Mouse (Mus musculus) layer of hippocampus, adult 2 months (tissue): ENCODE results near the gene Kctd10. TPM values are rescaled to one million over a fixed set of nuclear protein-coding genes. Genes with fewer than 3 reads are reported as not detected.
A peak's percentile ranks its signal among the peaks of the same experiment; 100 is the strongest.

Experiments
- DNase-seq, 2 experiments: peaks; one replicate each; pipeline ENCODE4 v3.0.0; 2022; ENCODE audit warnings: low spot score in 2 of 2
- H3K27ac ChIP-seq: fragments of 200-600 bp; 2 replicates; pipeline ENCODE4 v1.8.1; 2022
- H3K4me3 ChIP-seq: fragments of 200-600 bp; 2 replicates; pipeline ENCODE4 v1.8.1; 2022; ENCODE audit warnings: mild to moderate bottlenecking
- CTCF ChIP-seq: fragments of 200-600 bp; conservative IDR thresholded peaks from 2 replicates; pipeline ENCODE4 v1.8.1; 2022; ENCODE audit warnings: antibody characterized with exemption, mild to moderate bottlenecking, moderate library complexity
- total RNA-seq, 2 experiments: library from RNA; stranded (reverse); gene quantifications; 2 replicates each; pipeline ENCODE4 v1.2.3; 2021

Kctd10 gene
- total RNA-seq, 2 experiments from 2014 or later, result 51.5 to 51.7 TPM

- DNase-seq, result no peak
- Histone ChIP-seq H3K4me3 (no peak overlapping the region), H3K27ac (no peak overlapping the region)
- no peak for TF ChIP-seq CTCF
These were observed 30.1 kb upstream of the Kctd10 start for GRCm38 (mm10) chr5:114410429-114410828.

DNA sequence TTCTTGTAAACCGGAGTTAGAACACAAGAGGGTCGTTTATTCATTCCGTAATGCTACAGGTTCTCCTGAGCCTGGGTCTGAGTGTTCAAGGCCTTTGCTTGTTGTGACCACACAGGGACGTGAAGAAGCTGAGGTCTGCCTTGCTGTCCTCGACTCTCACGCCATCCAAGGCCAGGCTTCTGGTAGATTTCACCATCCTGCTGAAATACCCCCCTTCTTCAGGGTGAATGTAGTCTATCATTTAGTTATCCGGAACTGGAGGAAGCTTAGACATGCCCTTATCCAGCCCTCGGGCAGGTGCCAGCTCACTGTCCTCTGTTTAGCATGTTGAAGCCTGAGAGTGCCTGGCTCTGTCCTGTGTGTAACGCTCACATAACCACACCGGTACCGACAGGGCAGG, 28.5 kb upstream of the Kctd10 start:
- DNase-seq, result no peak
- no peak for TF ChIP-seq CTCF

DNA sequence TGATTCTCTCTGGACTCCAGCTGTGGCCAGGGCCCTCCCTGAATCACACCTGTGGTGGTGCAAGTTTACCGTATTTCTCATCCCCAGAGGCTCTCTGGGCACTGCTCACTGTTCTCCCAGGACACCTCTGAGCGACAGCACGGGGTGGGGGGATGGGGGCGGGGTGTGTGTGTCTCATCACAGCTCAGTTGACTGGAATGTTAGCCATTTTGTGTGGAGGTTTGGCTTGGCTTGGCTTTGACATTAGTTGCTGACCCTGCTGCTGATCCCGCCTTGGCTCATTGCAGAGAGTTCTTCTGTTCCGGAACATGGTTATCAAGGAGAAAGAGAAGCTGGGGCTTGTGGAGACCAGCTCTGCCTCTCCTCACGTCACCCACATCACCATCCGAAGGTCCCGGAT, 27.5 kb upstream of the Kctd10 start:
- Histone ChIP-seq H3K27ac (no peak overlapping the region), H3K4me3 (no peak overlapping the region)
- no peak for TF ChIP-seq CTCF
- DNase-seq, result no peak

More for the DNA sequence above, 28.5 kb upstream of the Kctd10 start:
- H3K27ac ChIP-seq, result no peak overlapping the region
- H3K4me3 ChIP-seq, result no peak overlapping the region

GRCm38 (mm10) chr5:114407269-114407668, 27.0 kb upstream of the Kctd10 start:
- H3K4me3 ChIP-seq, result no peak overlapping the region
- DNase-seq, result no peak
- TF ChIP-seq CTCF, result no peak
- no peak overlapping the region for H3K27ac ChIP-seq

DNA sequence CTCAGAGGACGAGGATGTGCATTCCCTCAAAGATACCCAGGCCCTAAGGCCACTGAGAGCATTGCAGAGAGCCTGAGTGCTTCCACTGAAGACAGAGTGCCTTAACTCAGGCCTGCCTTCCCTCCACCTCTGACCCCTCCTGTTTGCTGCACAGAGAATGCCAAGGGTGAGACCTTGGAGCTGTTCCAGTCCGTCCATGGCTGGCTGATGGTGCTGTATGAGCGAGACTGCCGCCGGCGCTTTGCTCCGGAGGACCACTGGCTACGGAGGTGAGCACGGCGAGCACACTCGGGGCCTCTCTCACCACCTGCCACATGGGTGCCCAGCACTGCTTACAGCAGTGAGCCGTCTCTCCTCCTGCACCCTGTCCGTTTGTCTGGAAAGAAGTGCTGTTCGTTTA, 26.3 kb upstream of the Kctd10 start:
- TF ChIP-seq CTCF, result no peak
- H3K4me3 ChIP-seq, result no peak overlapping the region
- no peak for DNase-seq
- H3K27ac ChIP-seq, result no peak overlapping the region

DNA sequence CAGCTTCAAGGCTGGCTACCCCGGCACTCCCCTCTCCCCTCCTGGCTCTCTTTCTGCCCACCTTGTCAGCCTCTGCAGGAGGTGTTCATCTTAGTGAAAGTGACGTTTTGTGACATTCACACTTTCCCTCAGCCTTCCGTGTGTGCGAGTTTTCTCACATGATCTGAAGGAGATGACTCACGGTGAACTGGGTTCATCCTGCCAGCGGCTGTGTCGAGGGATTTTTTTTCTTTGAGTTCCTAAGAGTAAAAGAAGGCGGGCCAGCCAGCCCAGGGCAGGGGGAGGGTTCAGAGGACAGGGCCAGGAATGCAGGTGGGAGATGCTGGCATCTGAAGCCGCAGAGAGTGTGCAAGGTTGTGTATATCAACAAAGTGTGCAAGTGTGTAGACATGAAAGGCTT, 12.9 kb upstream of the Kctd10 start:
- no peak for DNase-seq
- no peak for TF ChIP-seq CTCF
- no peak overlapping the region for H3K27ac ChIP-seq
- no peak overlapping the region for H3K4me3 ChIP-seq

GRCm38 (mm10) chr5:114384448-114384847, 4.1 kb upstream of the Kctd10 start:
- no peak overlapping the region for H3K27ac ChIP-seq
- no peak for TF ChIP-seq CTCF
- DNase-seq, result no peak
- no peak overlapping the region for H3K4me3 ChIP-seq

DNA sequence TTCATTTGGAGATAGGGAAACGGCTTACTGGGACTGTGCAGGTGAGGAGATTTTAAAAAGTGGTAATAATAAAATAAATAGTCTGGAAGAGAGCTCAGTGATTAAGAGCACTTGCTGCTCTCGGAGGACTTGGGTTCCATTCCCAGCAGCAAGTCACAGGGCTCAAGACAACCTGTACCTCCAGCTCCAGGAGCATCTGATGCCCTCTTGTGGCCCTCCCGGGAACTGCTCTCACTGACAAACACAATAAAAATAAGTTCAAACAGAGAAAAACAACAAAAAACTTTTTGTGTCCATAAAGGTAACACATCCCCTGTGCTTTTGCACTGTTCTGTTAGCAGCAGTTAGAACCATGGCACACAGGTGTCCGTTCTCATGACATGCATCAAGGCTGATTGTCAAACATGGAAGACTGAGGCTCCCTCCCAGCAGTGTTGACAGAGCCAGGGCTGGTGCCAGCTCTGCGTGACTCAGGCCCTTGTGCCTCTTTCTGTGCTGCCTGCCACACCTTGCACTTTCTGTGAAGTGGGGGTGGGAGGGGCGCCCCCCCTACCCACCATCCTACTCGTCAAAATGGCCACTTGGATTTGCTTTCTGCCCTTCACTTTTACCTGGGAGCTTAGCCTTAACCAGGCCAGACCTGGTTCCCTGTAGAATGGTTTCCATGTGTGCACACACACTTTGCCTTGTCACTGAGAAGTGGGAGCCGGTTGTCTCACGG, 3.0 kb upstream of the Kctd10 start:
- TF ChIP-seq CTCF, result peak; percentile 87
- Histone ChIP-seq H3K27ac (no peak overlapping the region), H3K4me3 (no peak overlapping the region)
- DNase-seq, result peak in 1 of 2 experiments; percentile 41

GRCm38 (mm10) chr5:114381013-114381351, 674 bp upstream of the Kctd10 start:
- peak overlapping the region; percentile 97 for H3K27ac ChIP-seq
- TF ChIP-seq CTCF, result no peak
- no peak for DNase-seq
- H3K4me3 ChIP-seq, result peak overlapping the region; percentile 82

DNA sequence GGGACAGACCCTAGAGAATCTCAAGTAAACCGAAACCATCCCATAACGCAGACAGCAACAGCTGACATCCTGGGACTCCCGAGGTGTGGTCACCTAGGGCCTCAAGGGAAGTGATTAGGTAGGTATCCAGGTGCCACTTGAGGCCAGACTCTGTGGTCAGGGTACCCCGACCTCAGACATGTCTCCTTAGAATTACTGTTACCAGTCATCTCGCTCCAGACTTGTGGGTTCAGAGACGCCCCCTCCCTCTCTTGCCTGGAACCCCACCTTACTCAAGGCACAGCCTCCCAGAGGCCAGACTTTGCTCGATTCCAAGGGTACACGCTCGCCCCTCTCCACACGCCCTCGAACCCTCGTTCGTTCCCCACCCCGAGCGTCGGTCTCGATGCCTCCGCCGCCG, 545 bp downstream of the Kctd10 start:
- TF ChIP-seq CTCF, result no peak
- DNase-seq, result no peak
- Histone ChIP-seq H3K27ac (peak overlapping the region; percentile 97), H3K4me3 (peak overlapping the region; percentile 82)

GRCm38 (mm10) chr5:114378936-114379335, 1.4 kb downstream of the Kctd10 start:
- Histone ChIP-seq H3K4me3 (no peak overlapping the region), H3K27ac (no peak overlapping the region; the same call in 1 of the 2 replicates)
- no peak for TF ChIP-seq CTCF
- DNase-seq, result no peak

DNA sequence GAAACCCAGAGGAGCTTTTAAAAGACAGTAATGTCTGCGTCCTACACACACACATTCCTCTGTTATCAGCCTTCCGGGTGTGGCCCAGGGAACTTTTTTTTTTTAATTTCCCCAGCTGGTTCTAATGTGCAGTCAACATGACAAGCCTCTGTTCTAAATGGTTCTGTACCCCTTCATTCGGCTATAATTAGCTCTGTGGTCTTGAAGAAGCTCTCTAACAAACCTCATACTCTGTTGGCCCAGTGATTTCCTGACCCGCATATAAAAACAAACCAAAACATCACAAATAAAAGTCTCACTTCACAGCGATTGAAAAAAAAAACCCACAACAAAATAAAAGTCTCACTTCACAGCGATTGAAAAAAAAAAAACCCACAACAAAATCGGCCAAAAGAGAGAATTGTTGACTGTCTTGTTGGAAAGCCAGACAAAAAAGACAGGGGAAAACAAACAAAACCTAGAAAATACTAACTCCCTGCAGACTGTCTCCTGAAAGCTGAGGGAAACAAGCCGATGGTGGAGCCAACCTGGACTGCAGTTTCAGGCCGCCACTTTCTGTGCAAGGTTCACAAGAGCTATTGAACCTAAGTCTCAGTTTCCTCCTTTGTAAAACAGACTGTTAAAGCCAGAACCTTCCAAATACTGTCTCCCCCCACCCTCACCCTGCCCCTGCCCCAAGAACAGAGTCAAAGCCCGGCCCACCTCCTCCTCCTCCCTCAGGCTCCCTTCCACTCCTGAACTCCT, 2.0 kb downstream of the Kctd10 start:
- no peak for DNase-seq
- peak overlapping the region; percentile 29; the same call in 1 of the 2 replicates for H3K27ac ChIP-seq
- TF ChIP-seq CTCF, result no peak
- no peak overlapping the region for H3K4me3 ChIP-seq

GRCm38 (mm10) chr5:114374409-114375213, 5.7 kb downstream of the Kctd10 start:
- no peak for DNase-seq
- Histone ChIP-seq H3K27ac (peak overlapping the region; percentile 61; the same call in 1 of the 2 replicates), H3K4me3 (no peak overlapping the region)
- no peak for TF ChIP-seq CTCF
